Mouse (Mus musculus) macrophage (primary cell): ENCODE data around the gene Foxo6. TPM values are rescaled to one million over a fixed set of nuclear protein-coding genes. Genes with fewer than 3 reads are reported as not detected.

ENCODE experiments used
- H3K27ac ChIP-seq: fragments of 350-480 bp; formaldehyde crosslinking; 2 replicates; pipeline ENCODE4 v1.9.0; 2021
- H3K36me3 ChIP-seq: fragments of 350-480 bp; formaldehyde crosslinking; 2 replicates; pipeline ENCODE4 v1.9.0; 2021; ENCODE audit errors: inconsistent target
- H3K4me3 ChIP-seq: fragments of 350-480 bp; formaldehyde crosslinking; 2 replicates; pipeline ENCODE4 v1.9.0; 2021; ENCODE audit errors: inconsistent target
- H3K79me2 ChIP-seq: fragments of 350-480 bp; formaldehyde crosslinking; 2 replicates; pipeline ENCODE4 v1.9.0; 2021; ENCODE audit errors: inconsistent target
- WGBS: methylation state at CpG from one replicate; pipeline ENCODE4 v1.1.7; 2026; ENCODE audit warnings: inconsistent platforms; ENCODE audit not compliant: missing documents; 5-methylcytosine and 5-hydroxymethylcytosine counted together
- polyA plus RNA-seq: library from polyadenylated mRNA; stranded (reverse); fragments of 250-400 nt; gene quantifications from 3 replicates; pipeline ENCODE4 v1.2.4, GENCODE M21; 2018; ENCODE audit warnings: inconsistent platforms

The Foxo6 gene
- polyA plus RNA-seq, 1 experiment from 2014 or later = not detected

DNA sequence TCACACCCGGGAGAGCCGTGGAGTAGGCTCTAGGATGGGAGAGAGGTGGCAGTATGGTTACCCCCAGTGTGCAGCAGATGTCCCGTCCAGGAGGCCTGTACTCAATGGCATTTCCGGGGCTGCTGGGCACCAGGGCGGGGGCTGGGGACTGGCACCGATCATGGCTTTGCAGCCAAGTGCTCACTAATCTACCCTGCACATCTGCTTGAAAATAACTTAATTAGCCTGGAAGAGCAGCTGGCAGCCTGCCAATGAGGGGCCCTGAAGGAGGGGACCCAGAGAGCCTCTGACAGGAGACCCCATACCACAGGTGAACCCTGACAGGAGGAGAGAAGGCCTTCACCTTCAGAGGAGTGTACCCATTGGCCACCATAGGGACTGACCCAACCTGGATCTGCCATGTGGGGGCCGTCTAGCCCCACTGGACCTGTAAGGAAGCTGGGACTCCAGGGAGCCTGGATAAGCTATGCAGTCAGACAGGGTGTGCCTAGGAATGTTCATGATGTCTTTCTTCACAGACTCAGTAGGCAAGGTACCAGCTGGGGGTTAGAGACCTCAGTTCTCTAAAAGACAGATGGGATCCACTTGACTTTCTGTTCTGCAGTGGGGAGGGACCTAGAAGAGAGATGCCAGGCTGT, 63.9 kb downstream of the Foxo6 start:
- H3K79me2 ChIP-seq = no peaks in the 10 kb centered on the region
- no peaks in the 10 kb centered on the region for H3K36me3 ChIP-seq
- no peak overlapping the region for H3K27ac ChIP-seq
- H3K4me3 ChIP-seq = no peak overlapping the region
- 68% methylated on average over 7 of the region's 7 CpGs for WGBS

DNA sequence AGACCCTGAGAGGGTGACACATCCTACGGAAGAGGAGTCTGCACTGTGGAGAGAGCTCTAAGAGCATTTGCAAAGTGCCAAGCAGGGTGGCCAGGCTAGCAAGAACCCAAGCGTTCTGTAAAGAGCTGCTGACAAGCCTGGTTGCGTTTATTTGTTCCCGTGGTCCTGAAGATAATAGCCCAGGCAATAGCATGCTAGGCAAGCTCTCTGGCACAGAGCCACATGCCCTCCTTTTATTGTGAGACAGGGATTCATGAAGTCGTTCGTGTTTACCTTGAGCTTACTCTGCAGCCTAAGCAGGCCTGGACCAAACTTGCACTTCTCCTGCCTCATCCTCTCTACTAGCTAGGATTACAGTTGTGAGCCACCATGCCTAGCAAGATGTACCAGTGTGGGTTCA, 65.4 kb downstream of the Foxo6 start:
- Histone ChIP-seq H3K36me3 (no peaks in the 10 kb centered on the region), H3K4me3 (no peak overlapping the region), H3K27ac (no peak overlapping the region), H3K79me2 (no peaks in the 10 kb centered on the region)
- 96% methylated on average over 6 of the region's 6 CpGs for WGBS

DNA sequence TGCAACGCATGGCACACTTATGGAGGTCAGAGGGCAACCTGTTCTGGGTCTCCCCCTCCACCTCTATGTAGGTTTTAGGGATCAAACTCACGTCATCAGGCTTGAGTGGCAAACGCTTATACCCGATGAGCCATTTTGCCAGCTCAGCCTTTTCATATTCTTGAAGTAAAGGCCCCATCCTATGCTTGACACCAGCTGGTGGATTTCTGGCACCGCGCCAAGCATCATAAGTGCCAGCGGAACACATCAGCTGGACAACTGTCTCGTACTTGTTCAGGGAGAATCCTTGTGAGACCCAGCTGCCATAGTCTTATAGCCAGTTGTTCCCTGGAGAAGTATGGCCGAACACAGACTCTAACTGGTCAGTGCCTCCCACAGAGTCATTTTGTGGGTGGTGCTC, 68.3 kb downstream of the Foxo6 start:
- H3K79me2 ChIP-seq = no peaks in the 10 kb centered on the region
- 91% methylated on average over 9 of the region's 9 CpGs for WGBS
- no peak overlapping the region for H3K27ac ChIP-seq
- H3K36me3 ChIP-seq = no peaks in the 10 kb centered on the region
- H3K4me3 ChIP-seq = no peak overlapping the region

Other genes starting within 250 kb of the Foxo6 start
- not detected in 3 replicates for gene AL607142.1, start 222.4 kb downstream of the Foxo6 start, polyA plus RNA-seq
- not detected in 3 replicates for gene Edn2, start 126.1 kb downstream of the Foxo6 start, polyA plus RNA-seq
- gene Scmh1, start 117.9 kb upstream of the Foxo6 start, polyA plus RNA-seq = 14.3 to 28.1 TPM (median 16.7 TPM) in 3 replicates
- gene Slfnl1, start 244.9 kb upstream of the Foxo6 start, polyA plus RNA-seq = not detected in 3 replicates